Mouse (Mus musculus) hindbrain, embryonic 16.5 days (tissue): ENCODE results near the gene March8. TPM values are rescaled to one million over a fixed set of nuclear protein-coding genes. Genes with fewer than 3 reads are reported as not detected.

Experiments used
- ATAC-seq: fragments of 200-750 bp; cut with Nextera tagmentation; 2 replicates; pipeline ENCODE4 v1.8.0; 2017; ENCODE audit warnings: moderate TSS enrichment, moderate library complexity
- H3K27ac ChIP-seq: fragments of 300-500 bp; sonication (generic); 2 replicates; pipeline ENCODE4 v1.5.1; 2014; ENCODE audit warnings: low read depth, mild to moderate bottlenecking, control low read depth, low read length, moderate library complexity
- H3K27me3 ChIP-seq: fragments of 300-500 bp; sonication (generic); replicated peaks from 2 replicates; pipeline ENCODE4 v1.6.1; 2014; ENCODE audit warnings: low read length; ENCODE audit not compliant: control insufficient read depth, insufficient read depth
- H3K36me3 ChIP-seq: fragments of 300-500 bp; sonication (generic); 2 replicates; pipeline ENCODE4 v1.6.1; 2014; ENCODE audit warnings: mild to moderate bottlenecking, low read length, moderate library complexity, mixed read lengths; ENCODE audit not compliant: control insufficient read depth, insufficient read depth
- H3K4me1 ChIP-seq: fragments of 300-500 bp; sonication (generic); 2 replicates; pipeline ENCODE4 v1.6.1; 2014; ENCODE audit warnings: low read depth, low read length; ENCODE audit not compliant: control insufficient read depth, insufficient read depth
- H3K4me2 ChIP-seq: fragments of 300-500 bp; sonication (generic); 2 replicates; pipeline ENCODE4 v1.6.1; 2014; ENCODE audit warnings: mild to moderate bottlenecking, low read length, control low read depth, moderate library complexity
- H3K4me3 ChIP-seq: fragments of 300-500 bp; sonication (generic); 2 replicates; pipeline ENCODE4 v1.5.1; 2014; ENCODE audit warnings: mild to moderate bottlenecking, low read length, control low read depth, moderate library complexity
- H3K9ac ChIP-seq: fragments of 300-500 bp; sonication (generic); 2 replicates; pipeline ENCODE4 v1.6.1; 2014; ENCODE audit warnings: low read depth, mild to moderate bottlenecking, control low read depth, low read length, moderate library complexity
- H3K9me3 ChIP-seq: fragments of 300-500 bp; sonication (generic); 2 replicates; pipeline ENCODE4 v1.6.1; 2014; ENCODE audit warnings: mild to moderate bottlenecking, low read length, moderate library complexity; ENCODE audit not compliant: control insufficient read depth
- WGBS: fragments of 180-500 bp; shearing (Covaris S2); extraction: QIAGEN DNeasy Blood & Tissue Kit; methylation state at CpG from one replicate; pipeline ENCODE4 v1.1.7; 2014; 5-methylcytosine and 5-hydroxymethylcytosine counted together
- polyA plus RNA-seq: library from polyadenylated mRNA; unstranded; fragments of >200 nt; fragmentation: Nextera tagmentation; extraction: Ambion mirVana; gene quantifications from 2 replicates; pipeline ENCODE4 v1.2.1, GENCODE M21; 2015

Gene March8
- polyA plus RNA-seq, 1 experiment from 2014 or later: 58.0 TPM

DNA sequence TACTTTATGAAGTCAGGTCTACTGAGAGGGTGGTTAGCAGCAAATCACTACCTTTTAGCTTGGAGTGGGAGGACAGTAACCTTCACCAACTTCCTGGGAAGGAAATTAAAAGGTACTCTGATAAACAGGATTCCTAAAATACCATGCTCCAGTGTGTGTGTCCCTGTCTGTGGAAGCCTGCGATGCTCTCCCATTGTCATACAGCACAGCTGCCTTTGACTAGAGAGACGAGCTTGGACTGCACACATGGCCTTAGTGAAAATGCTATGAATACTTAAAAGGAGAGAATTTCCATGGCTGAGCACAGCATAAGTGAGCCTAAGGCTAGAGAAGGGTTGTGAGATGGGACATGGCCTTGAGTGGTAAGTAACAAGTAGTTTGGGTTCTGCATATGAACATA lies 60.3 kb downstream of the March8 start:
- H3K27me3 ChIP-seq: no peaks in the 10 kb centered on the region
- H3K4me3 ChIP-seq: no peak overlapping the region
- 18% methylated on average over 2 of the region's 2 CpGs for WGBS
- H3K27ac ChIP-seq: no peak overlapping the region
- no peaks in the 10 kb centered on the region for H3K9me3 ChIP-seq
- no peak overlapping the region for H3K9ac ChIP-seq
- ATAC-seq: no peak
- H3K4me2 ChIP-seq: no peak overlapping the region
- H3K4me1 ChIP-seq: peaks cover 5% of the 10 kb centered on the region
- H3K36me3 ChIP-seq: peaks cover 5% of the 10 kb centered on the region

DNA sequence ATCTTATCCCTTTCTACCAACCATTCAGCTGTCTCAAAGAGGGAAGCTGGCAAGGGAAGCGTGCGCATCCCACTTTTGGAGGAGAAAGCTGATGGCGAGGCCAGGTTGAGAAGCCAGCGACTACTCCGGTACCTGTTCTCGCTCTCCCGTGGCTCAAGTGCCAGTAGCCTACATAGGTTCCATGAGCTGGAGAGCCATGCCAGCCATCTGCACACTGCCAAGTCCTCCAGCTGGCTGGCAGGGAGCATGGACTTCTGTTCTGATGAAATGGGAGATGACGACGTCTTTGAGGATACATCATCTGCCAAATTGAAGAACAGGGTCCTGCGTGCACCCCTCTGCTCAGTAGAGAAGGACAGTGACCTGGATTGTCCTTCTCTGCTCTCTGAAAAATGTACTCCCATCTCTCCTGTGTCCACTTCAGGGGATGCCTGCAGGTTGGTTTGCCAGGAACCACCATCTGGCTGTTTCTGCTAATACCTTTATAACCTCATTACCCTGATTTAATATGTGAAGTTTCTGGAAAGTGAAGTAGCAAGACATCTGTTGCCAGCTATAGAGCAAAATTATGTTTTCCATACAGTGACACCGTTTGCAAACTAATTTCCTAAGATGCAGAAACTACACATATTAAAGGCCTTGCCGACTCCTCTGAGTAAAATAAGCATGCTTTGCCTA lies 64.1 kb downstream of the March8 start:
- whole genome bisulfite sequencing: 80% methylated on average over 12 of the region's 12 CpGs
- Histone ChIP-seq H3K4me2 (no peak overlapping the region), H3K4me3 (no peak overlapping the region), H3K9ac (no peak overlapping the region), H3K27ac (no peak overlapping the region), H3K27me3 (no peaks in the 10 kb centered on the region), H3K9me3 (no peaks in the 10 kb centered on the region), H3K4me1 (peaks cover 7% of the 10 kb centered on the region), H3K36me3 (peaks cover 8% of the 10 kb centered on the region)
- peak; percentile 41; the same call in 1 of the 2 replicates for ATAC-seq

DNA sequence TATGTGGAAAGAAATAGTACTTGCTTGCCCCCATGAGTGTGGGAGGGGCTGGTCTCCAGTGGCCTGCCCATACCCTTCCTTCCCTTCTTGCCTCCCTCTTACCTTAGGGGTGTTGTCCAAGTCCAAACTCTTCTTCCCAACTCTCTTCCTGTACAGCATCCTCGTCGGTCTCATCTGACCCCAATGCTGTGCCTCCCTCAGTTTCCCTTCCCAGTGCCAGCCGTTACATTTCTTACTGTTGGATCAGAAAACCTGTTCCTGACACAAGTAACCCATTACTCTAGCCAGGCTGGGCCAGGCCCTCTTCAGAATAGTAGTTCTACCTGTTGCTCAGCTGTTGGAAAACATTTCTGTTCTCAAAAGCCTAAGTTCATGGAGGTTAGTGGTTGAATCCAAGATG lies 64.6 kb downstream of the March8 start:
- Histone ChIP-seq H3K27me3 (no peaks in the 10 kb centered on the region), H3K27ac (no peak overlapping the region), H3K9me3 (no peaks in the 10 kb centered on the region), H3K4me3 (no peak overlapping the region), H3K9ac (no peak overlapping the region), H3K36me3 (peaks cover 8% of the 10 kb centered on the region), H3K4me2 (no peak overlapping the region), H3K4me1 (peaks cover 7% of the 10 kb centered on the region)
- 87% methylated on average over 3 of the region's 3 CpGs for whole genome bisulfite sequencing
- no peak for ATAC-seq

GRCm38 (mm10) chr6:116405243-116405642 lies 67.4 kb downstream of the March8 start:
- Histone ChIP-seq H3K4me2 (no peak overlapping the region), H3K36me3 (peaks cover 8% of the 10 kb centered on the region), H3K4me3 (no peak overlapping the region), H3K27ac (peak overlapping the region; percentile 52), H3K4me1 (peaks cover 2% of the 10 kb centered on the region; the same call in 1 of the 2 replicates), H3K9me3 (no peaks in the 10 kb centered on the region), H3K27me3 (no peaks in the 10 kb centered on the region), H3K9ac (no peak overlapping the region)
- peak; percentile 60 for ATAC-seq
- WGBS: 18% methylated on average over 9 of the region's 9 CpGs

GRCm38 (mm10) chr6:116405715-116406114 lies 67.9 kb downstream of the March8 start:
- Histone ChIP-seq H3K9ac (no peak overlapping the region), H3K4me1 (peaks cover 2% of the 10 kb centered on the region; the same call in 1 of the 2 replicates), H3K27me3 (no peaks in the 10 kb centered on the region), H3K4me2 (no peak overlapping the region), H3K9me3 (no peaks in the 10 kb centered on the region), H3K4me3 (no peak overlapping the region), H3K27ac (peak overlapping the region; percentile 52), H3K36me3 (peaks cover 8% of the 10 kb centered on the region)
- no peak for ATAC-seq
- WGBS: 60% methylated on average over 5 of the region's 5 CpGs

GRCm38 (mm10) chr6:116406152-116406551 lies 68.3 kb downstream of the March8 start:
- peaks cover 2% of the 10 kb centered on the region; the same call in 1 of the 2 replicates for H3K4me1 ChIP-seq
- H3K36me3 ChIP-seq: peaks cover 8% of the 10 kb centered on the region

DNA sequence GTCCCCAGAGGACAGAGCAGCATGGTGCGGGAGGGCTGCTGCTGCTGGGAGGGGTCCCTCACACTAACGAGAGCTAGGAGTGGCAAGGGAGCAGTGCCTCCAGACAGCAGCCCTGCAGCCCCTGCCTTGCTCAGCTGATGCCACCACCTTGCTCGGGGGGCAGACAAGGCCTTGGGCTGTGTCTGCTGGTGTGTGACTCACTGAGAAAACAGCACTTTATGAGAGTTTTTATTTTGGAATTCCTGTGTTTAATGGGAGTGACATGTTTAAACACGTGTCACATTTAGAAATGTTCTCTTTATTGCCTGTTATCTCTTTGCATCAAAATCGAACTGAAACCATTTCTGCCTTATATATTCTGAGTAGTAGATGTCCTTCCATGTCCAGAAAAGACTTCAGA lies 68.9 kb downstream of the March8 start:
- ATAC-seq: no peak
- peaks cover 6% of the 10 kb centered on the region for H3K36me3 ChIP-seq
- H3K4me1 ChIP-seq: peaks cover 2% of the 10 kb centered on the region; the same call in 1 of the 2 replicates
- no peak overlapping the region for H3K27ac ChIP-seq
- H3K27me3 ChIP-seq: no peaks in the 10 kb centered on the region
- WGBS: 55% methylated on average over 5 of the region's 5 CpGs
- no peak overlapping the region for H3K9ac ChIP-seq
- no peaks in the 10 kb centered on the region for H3K9me3 ChIP-seq
- H3K4me2 ChIP-seq: no peak overlapping the region
- H3K4me3 ChIP-seq: no peak overlapping the region

More at GRCm38 (mm10) chr6:116406152-116406551, 68.3 kb downstream of the March8 start:
- WGBS: 68% methylated on average over 2 of the region's 2 CpGs
- H3K4me3 ChIP-seq: no peak overlapping the region
- H3K27ac ChIP-seq: no peak overlapping the region
- no peaks in the 10 kb centered on the region for H3K27me3 ChIP-seq
- no peak for ATAC-seq
- H3K4me2 ChIP-seq: no peak overlapping the region
- H3K9me3 ChIP-seq: no peaks in the 10 kb centered on the region
- H3K9ac ChIP-seq: no peak overlapping the region

- Histone ChIP-seq H3K4me3 (no peak overlapping the region), H3K27ac (no peak overlapping the region), H3K4me2 (no peak overlapping the region), H3K9me3 (no peaks in the 10 kb centered on the region), H3K9ac (no peak overlapping the region), H3K36me3 (peaks cover 2% of the 10 kb centered on the region; the same call in 1 of the 2 replicates), H3K27me3 (no peaks in the 10 kb centered on the region), H3K4me1 (peaks cover 2% of the 10 kb centered on the region; the same call in 1 of the 2 replicates)
- whole genome bisulfite sequencing: 88% methylated on average over 4 of the region's 4 CpGs
- ATAC-seq: no peak
Observed at GRCm38 (mm10) chr6:116407216-116407615, 69.4 kb downstream of the March8 start.

DNA sequence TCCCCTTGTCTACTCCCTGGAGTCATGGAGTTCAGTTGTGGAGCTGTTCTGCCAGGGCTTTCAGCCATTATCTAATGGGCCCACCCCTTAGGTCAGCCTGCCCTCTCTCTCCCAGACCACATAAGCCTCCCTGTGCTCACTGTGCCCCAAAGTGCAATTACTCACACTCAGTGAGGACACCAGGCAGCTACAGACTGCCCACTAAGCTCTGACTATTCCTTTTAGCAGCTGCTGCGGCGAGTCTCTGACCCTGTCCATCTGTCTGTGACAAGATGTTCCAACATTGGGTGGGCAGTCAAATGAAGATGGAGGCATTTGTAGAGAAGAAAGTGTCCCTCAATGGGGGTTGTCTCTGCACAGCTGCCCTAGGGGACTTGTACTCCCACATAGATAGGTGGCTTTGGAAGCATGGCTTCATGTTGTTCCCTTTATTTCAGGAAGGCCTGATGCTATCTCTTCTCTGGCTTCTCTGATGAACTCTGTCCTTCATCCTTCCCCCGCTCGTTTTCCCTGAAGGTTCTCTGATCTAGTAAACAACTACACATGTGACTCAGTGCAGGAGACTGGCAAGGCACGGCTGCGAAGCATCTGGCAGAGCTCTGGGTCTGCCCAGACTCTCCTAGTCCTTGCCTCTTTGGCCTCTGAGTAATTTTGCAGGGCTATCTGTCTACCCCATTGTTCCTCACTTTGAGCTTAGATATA lies 70.3 kb downstream of the March8 start:
- no peaks in the 10 kb centered on the region for H3K9me3 ChIP-seq
- no peak overlapping the region for H3K4me2 ChIP-seq
- H3K9ac ChIP-seq: no peak overlapping the region
- ATAC-seq: no peak
- no peak overlapping the region for H3K4me3 ChIP-seq
- H3K4me1 ChIP-seq: peaks cover 2% of the 10 kb centered on the region; the same call in 1 of the 2 replicates
- H3K36me3 ChIP-seq: 0 out of 2 replicates have a peak, but pooled peaks cover 2% of the 10 kb centered on the region
- 84% methylated on average over 6 of the region's 6 CpGs for WGBS
- H3K27ac ChIP-seq: no peak overlapping the region
- H3K27me3 ChIP-seq: no peaks in the 10 kb centered on the region
